Mouse (Mus musculus): ENCODE measurements around the gene Banp. TPM values are rescaled to one million over a fixed set of nuclear protein-coding genes. Genes with fewer than 3 reads are reported as not detected.

The Banp gene
- polyA plus RNA-seq, 1 experiment: 153 TPM

GRCm38 (mm10) chr8:122038076-122038475 lies 88.5 kb downstream of the Banp start:
- 97% methylated on average over 6 of the region's 6 CpGs for WGBS
- Histone ChIP-seq H3K4me1 (replicated peaks; ENCODE audit: control insufficient read depth, insufficient read depth, low read length) (0 out of 2 replicates have a peak, but pooled peaks cover 2% of the 10 kb centered on the region), H3K4me3 (ENCODE audit: control insufficient read depth, insufficient read depth, low read length) (no peak overlapping the region), H3K27me3 (ENCODE audit: control insufficient read depth, insufficient read depth, low read length) (no peaks in the 10 kb centered on the region), H3K36me3 (ENCODE audit: control insufficient read depth, insufficient read depth, low read length) (no peaks in the 10 kb centered on the region), H3K27ac (ENCODE audit: control insufficient read depth, insufficient read depth, low read length) (no peak overlapping the region)
- no peak for DNase-seq
- no peak for TF ChIP-seq CTCF (IDR thresholded peaks at IDR 0.05; ENCODE audit: borderline replicate concordance, control insufficient read depth, extremely low read depth, insufficient read depth, low read length, poor library complexity)
- TF ChIP-seq POLR2A (IDR thresholded peaks at IDR 0.05; ENCODE audit: control insufficient read depth, extremely low read depth, insufficient read depth, low read length, poor library complexity): no peak

- DNase-seq: no peak
- no peaks in the 10 kb centered on the region for H3K27me3 ChIP-seq (ENCODE audit: control insufficient read depth, insufficient read depth, low read length)
- 0 out of 2 replicates have a peak, but pooled peaks cover 2% of the 10 kb centered on the region for H3K4me1 ChIP-seq (replicated peaks; ENCODE audit: control insufficient read depth, insufficient read depth, low read length)
- no peak overlapping the region for H3K4me3 ChIP-seq (ENCODE audit: control insufficient read depth, insufficient read depth, low read length)
- TF ChIP-seq POLR2A (IDR thresholded peaks at IDR 0.05; ENCODE audit: control insufficient read depth, extremely low read depth, insufficient read depth, low read length, poor library complexity): no peak
- no peak for TF ChIP-seq CTCF (IDR thresholded peaks at IDR 0.05; ENCODE audit: borderline replicate concordance, control insufficient read depth, extremely low read depth, insufficient read depth, low read length, poor library complexity)
- H3K27ac ChIP-seq (ENCODE audit: control insufficient read depth, insufficient read depth, low read length): no peak overlapping the region
- H3K36me3 ChIP-seq (ENCODE audit: control insufficient read depth, insufficient read depth, low read length): no peaks in the 10 kb centered on the region
- WGBS: 51% methylated on average over 4 of the region's 4 CpGs
Observed at GRCm38 (mm10) chr8:122039452-122039851, 89.9 kb downstream of the Banp start.

- 69% methylated on average over 15 of the region's 15 CpGs for WGBS
- Histone ChIP-seq H3K36me3 (ENCODE audit: control insufficient read depth, insufficient read depth, low read length) (no peaks in the 10 kb centered on the region), H3K27ac (ENCODE audit: control insufficient read depth, insufficient read depth, low read length) (no peak overlapping the region), H3K27me3 (ENCODE audit: control insufficient read depth, insufficient read depth, low read length) (no peaks in the 10 kb centered on the region), H3K4me3 (ENCODE audit: control insufficient read depth, insufficient read depth, low read length) (no peak overlapping the region), H3K4me1 (replicated peaks; ENCODE audit: control insufficient read depth, insufficient read depth, low read length) (no peaks in the 10 kb centered on the region)
- no peak for DNase-seq
- TF ChIP-seq POLR2A (IDR thresholded peaks at IDR 0.05; ENCODE audit: control insufficient read depth, extremely low read depth, insufficient read depth, low read length, poor library complexity): no peak
- TF ChIP-seq CTCF (IDR thresholded peaks at IDR 0.05; ENCODE audit: borderline replicate concordance, control insufficient read depth, extremely low read depth, insufficient read depth, low read length, poor library complexity): peak; percentile 43; the same call in 1 of the 2 replicates
Observed at GRCm38 (mm10) chr8:122047206-122047870, 97.8 kb downstream of the Banp start.

GRCm38 (mm10) chr8:122049266-122049665 lies 99.7 kb downstream of the Banp start:
- no peak for DNase-seq
- TF ChIP-seq CTCF (IDR thresholded peaks at IDR 0.05; ENCODE audit: borderline replicate concordance, control insufficient read depth, extremely low read depth, insufficient read depth, low read length, poor library complexity) (no peak), POLR2A (IDR thresholded peaks at IDR 0.05; ENCODE audit: control insufficient read depth, extremely low read depth, insufficient read depth, low read length, poor library complexity) (no peak)
- no peaks in the 10 kb centered on the region for H3K27me3 ChIP-seq (ENCODE audit: control insufficient read depth, insufficient read depth, low read length)
- H3K4me1 ChIP-seq (replicated peaks; ENCODE audit: control insufficient read depth, insufficient read depth, low read length): no peaks in the 10 kb centered on the region
- H3K27ac ChIP-seq (ENCODE audit: control insufficient read depth, insufficient read depth, low read length): no peak overlapping the region
- H3K36me3 ChIP-seq (ENCODE audit: control insufficient read depth, insufficient read depth, low read length): no peaks in the 10 kb centered on the region
- WGBS: 95% methylated on average over 4 of the region's 4 CpGs
- H3K4me3 ChIP-seq (ENCODE audit: control insufficient read depth, insufficient read depth, low read length): no peak overlapping the region

- Histone ChIP-seq H3K36me3 (ENCODE audit: control insufficient read depth, insufficient read depth, low read length) (no peaks in the 10 kb centered on the region), H3K4me1 (replicated peaks; ENCODE audit: control insufficient read depth, insufficient read depth, low read length) (no peaks in the 10 kb centered on the region), H3K27ac (ENCODE audit: control insufficient read depth, insufficient read depth, low read length) (no peak overlapping the region), H3K4me3 (ENCODE audit: control insufficient read depth, insufficient read depth, low read length) (no peak overlapping the region), H3K27me3 (ENCODE audit: control insufficient read depth, insufficient read depth, low read length) (no peaks in the 10 kb centered on the region)
- no peak for DNase-seq
- WGBS: 91% methylated on average over 2 of the region's 2 CpGs
- TF ChIP-seq POLR2A (IDR thresholded peaks at IDR 0.05; ENCODE audit: control insufficient read depth, extremely low read depth, insufficient read depth, low read length, poor library complexity) (no peak), CTCF (IDR thresholded peaks at IDR 0.05; ENCODE audit: borderline replicate concordance, control insufficient read depth, extremely low read depth, insufficient read depth, low read length, poor library complexity) (no peak)
Observed at GRCm38 (mm10) chr8:122049923-122050322, 100.4 kb downstream of the Banp start.

- Histone ChIP-seq H3K36me3 (ENCODE audit: control insufficient read depth, insufficient read depth, low read length) (no peaks in the 10 kb centered on the region), H3K27ac (ENCODE audit: control insufficient read depth, insufficient read depth, low read length) (no peak overlapping the region), H3K4me1 (replicated peaks; ENCODE audit: control insufficient read depth, insufficient read depth, low read length) (0 out of 2 replicates have a peak, but pooled peaks cover 2% of the 10 kb centered on the region), H3K4me3 (ENCODE audit: control insufficient read depth, insufficient read depth, low read length) (no peak overlapping the region), H3K27me3 (ENCODE audit: control insufficient read depth, insufficient read depth, low read length) (no peaks in the 10 kb centered on the region)
- TF ChIP-seq POLR2A (IDR thresholded peaks at IDR 0.05; ENCODE audit: control insufficient read depth, extremely low read depth, insufficient read depth, low read length, poor library complexity) (no peak), CTCF (IDR thresholded peaks at IDR 0.05; ENCODE audit: borderline replicate concordance, control insufficient read depth, extremely low read depth, insufficient read depth, low read length, poor library complexity) (no peak)
- WGBS: 98% methylated on average over 9 of the region's 9 CpGs
- no peak for DNase-seq
Observed at GRCm38 (mm10) chr8:122050620-122051019, 101.1 kb downstream of the Banp start.
